Mouse (Mus musculus): ENCODE measurements around the gene Slc22a17. TPM values are rescaled to one million over a fixed set of nuclear protein-coding genes. Genes with fewer than 3 reads are reported as not detected.

The Slc22a17 gene
- polyA plus RNA-seq, 1 experiment, result 0.27 TPM

GRCm38 (mm10) chr14:54937361-54938182 lies 24.6 kb upstream of the Slc22a17 start:
- no peak overlapping the region for H3ac ChIP-seq (ENCODE audit: control insufficient read depth, insufficient read length, low read depth)
- no peaks in the 10 kb centered on the region for H3K36me3 ChIP-seq (ENCODE audit: control insufficient read depth, insufficient read depth)
- no peak for TF ChIP-seq MYOG (IDR thresholded peaks at IDR 0.05; ENCODE audit: control insufficient read depth, extremely low read depth, insufficient read length)
- TF ChIP-seq MYOD1 (IDR thresholded peaks at IDR 0.05; ENCODE audit: control insufficient read depth, insufficient read length, low read depth), result no peak
- TF ChIP-seq CTCF (IDR thresholded peaks at IDR 0.05; ENCODE audit: control insufficient read depth, insufficient read depth, insufficient read length), result no peak
- TF ChIP-seq FOSL1 (IDR thresholded peaks at IDR 0.05; ENCODE audit: insufficient read depth, low read length, poor library complexity, severe bottlenecking), result no peak
- no peak for TF ChIP-seq MAX (IDR thresholded peaks at IDR 0.05)
- no peak for TF ChIP-seq USF1 (IDR thresholded peaks at IDR 0.05; ENCODE audit: low read depth)
- no peak for TF ChIP-seq CEBPB (IDR thresholded peaks at IDR 0.05; ENCODE audit: low read depth)
- no peaks in the 10 kb centered on the region for H3K79me3 ChIP-seq (ENCODE audit: low read depth)
- no peak overlapping the region for H3K4me3 ChIP-seq (ENCODE audit: insufficient read depth, poor library complexity, severe bottlenecking)
- peaks cover 21% of the 10 kb centered on the region for H3K27me3 ChIP-seq (ENCODE audit: control insufficient read depth, insufficient read depth, insufficient read length)
- H3K79me2 ChIP-seq (ENCODE audit: control insufficient read depth, insufficient read depth), result no peaks in the 10 kb centered on the region

GRCm38 (mm10) chr14:54936831-54937160 lies 23.9 kb upstream of the Slc22a17 start:
- H3K4me3 ChIP-seq (ENCODE audit: insufficient read depth, poor library complexity, severe bottlenecking), result no peak overlapping the region
- H3K27me3 ChIP-seq (ENCODE audit: control insufficient read depth, insufficient read depth, insufficient read length), result peaks cover 21% of the 10 kb centered on the region
- TF ChIP-seq USF1 (IDR thresholded peaks at IDR 0.05; ENCODE audit: low read depth), result no peak
- no peak for TF ChIP-seq MYOD1 (IDR thresholded peaks at IDR 0.05; ENCODE audit: control insufficient read depth, insufficient read length, low read depth)
- TF ChIP-seq CTCF (IDR thresholded peaks at IDR 0.05; ENCODE audit: control insufficient read depth, insufficient read depth, insufficient read length), result no peak
- TF ChIP-seq CEBPB (IDR thresholded peaks at IDR 0.05; ENCODE audit: low read depth), result no peak
- no peak for TF ChIP-seq MYOG (IDR thresholded peaks at IDR 0.05; ENCODE audit: control insufficient read depth, extremely low read depth, insufficient read length)
- no peak for TF ChIP-seq FOSL1 (IDR thresholded peaks at IDR 0.05; ENCODE audit: insufficient read depth, low read length, poor library complexity, severe bottlenecking)
- no peak for TF ChIP-seq MAX (IDR thresholded peaks at IDR 0.05)
- H3K79me2 ChIP-seq (ENCODE audit: control insufficient read depth, insufficient read depth), result no peaks in the 10 kb centered on the region
- no peaks in the 10 kb centered on the region for H3K79me3 ChIP-seq (ENCODE audit: low read depth)
- no peaks in the 10 kb centered on the region for H3K36me3 ChIP-seq (ENCODE audit: control insufficient read depth, insufficient read depth)
- no peak overlapping the region for H3ac ChIP-seq (ENCODE audit: control insufficient read depth, insufficient read length, low read depth)

- TF ChIP-seq CEBPB (IDR thresholded peaks at IDR 0.05; ENCODE audit: low read depth) (no peak), USF1 (IDR thresholded peaks at IDR 0.05; ENCODE audit: low read depth) (no peak), CTCF (IDR thresholded peaks at IDR 0.05; ENCODE audit: control insufficient read depth, insufficient read depth, insufficient read length) (no peak), FOSL1 (IDR thresholded peaks at IDR 0.05; ENCODE audit: insufficient read depth, low read length, poor library complexity, severe bottlenecking) (no peak), MYOG (IDR thresholded peaks at IDR 0.05; ENCODE audit: control insufficient read depth, extremely low read depth, insufficient read length) (no peak), MYOD1 (IDR thresholded peaks at IDR 0.05; ENCODE audit: control insufficient read depth, insufficient read length, low read depth) (no peak), MAX (IDR thresholded peaks at IDR 0.05) (no peak)
- Histone ChIP-seq H3K36me3 (ENCODE audit: control insufficient read depth, insufficient read depth) (no peaks in the 10 kb centered on the region), H3K79me2 (ENCODE audit: control insufficient read depth, insufficient read depth) (no peaks in the 10 kb centered on the region), H3K4me3 (ENCODE audit: insufficient read depth, poor library complexity, severe bottlenecking) (no peak within 1 kb of the TSS), H3ac (ENCODE audit: control insufficient read depth, insufficient read length, low read depth) (no peak within 1 kb of the TSS), H3K27me3 (ENCODE audit: control insufficient read depth, insufficient read depth, insufficient read length) (peaks cover 15% of the 10 kb centered on the region), H3K79me3 (ENCODE audit: low read depth) (no peaks in the 10 kb centered on the region)
Measured at GRCm38 (mm10) chr14:54935904-54936830, 23.2 kb upstream of the Slc22a17 start, which contains the start of gene Cmtm5. Gene Cmtm5, plus strand, starts transcription at chr14:54936261.

GRCm38 (mm10) chr14:54932645-54933150 lies 19.8 kb upstream of the Slc22a17 start, which contains the start of gene Il25:
Gene Il25, plus strand, starts transcription at chr14:54932695.
- H3K36me3 ChIP-seq (ENCODE audit: control insufficient read depth, insufficient read depth), result no peaks in the 10 kb centered on the region
- H3K4me3 ChIP-seq (ENCODE audit: insufficient read depth, poor library complexity, severe bottlenecking), result no peak within 1 kb of the TSS
- H3ac ChIP-seq (ENCODE audit: control insufficient read depth, insufficient read length, low read depth), result no peak within 1 kb of the TSS
- H3K79me2 ChIP-seq (ENCODE audit: control insufficient read depth, insufficient read depth), result no peaks in the 10 kb centered on the region
- no peak for TF ChIP-seq MAX (IDR thresholded peaks at IDR 0.05)
- no peak for TF ChIP-seq USF1 (IDR thresholded peaks at IDR 0.05; ENCODE audit: low read depth)
- TF ChIP-seq MYOG (IDR thresholded peaks at IDR 0.05; ENCODE audit: control insufficient read depth, extremely low read depth, insufficient read length), result no peak
- no peak for TF ChIP-seq MYOD1 (IDR thresholded peaks at IDR 0.05; ENCODE audit: control insufficient read depth, insufficient read length, low read depth)
- no peak for TF ChIP-seq CEBPB (IDR thresholded peaks at IDR 0.05; ENCODE audit: low read depth)
- TF ChIP-seq FOSL1 (IDR thresholded peaks at IDR 0.05; ENCODE audit: insufficient read depth, low read length, poor library complexity, severe bottlenecking), result no peak
- peaks cover 19% of the 10 kb centered on the region for H3K27me3 ChIP-seq (ENCODE audit: control insufficient read depth, insufficient read depth, insufficient read length)
- no peaks in the 10 kb centered on the region for H3K79me3 ChIP-seq (ENCODE audit: low read depth)

GRCm38 (mm10) chr14:54930431-54930830 lies 17.5 kb upstream of the Slc22a17 start:
- Histone ChIP-seq H3K79me2 (ENCODE audit: control insufficient read depth, insufficient read depth) (no peaks in the 10 kb centered on the region), H3K36me3 (ENCODE audit: control insufficient read depth, insufficient read depth) (no peaks in the 10 kb centered on the region), H3K79me3 (ENCODE audit: low read depth) (no peaks in the 10 kb centered on the region), H3K4me3 (ENCODE audit: insufficient read depth, poor library complexity, severe bottlenecking) (no peak overlapping the region), H3K27me3 (ENCODE audit: control insufficient read depth, insufficient read depth, insufficient read length) (peaks cover 37% of the 10 kb centered on the region), H3ac (ENCODE audit: control insufficient read depth, insufficient read length, low read depth) (no peak overlapping the region)
- no peak for TF ChIP-seq MAX (IDR thresholded peaks at IDR 0.05)
- no peak for TF ChIP-seq MYOG (IDR thresholded peaks at IDR 0.05; ENCODE audit: control insufficient read depth, extremely low read depth, insufficient read length)
- TF ChIP-seq FOSL1 (IDR thresholded peaks at IDR 0.05; ENCODE audit: insufficient read depth, low read length, poor library complexity, severe bottlenecking), result no peak
- TF ChIP-seq MYOD1 (IDR thresholded peaks at IDR 0.05; ENCODE audit: control insufficient read depth, insufficient read length, low read depth), result no peak
- TF ChIP-seq USF1 (IDR thresholded peaks at IDR 0.05; ENCODE audit: low read depth), result no peak
